Mouse (Mus musculus): ENCODE measurements around the gene Cdc45.

The Cdc45 gene

GRCm38 (mm10) chr16:18788627-18789406 lies 23.0 kb downstream of the Cdc45 start:
- in situ Hi-C loops (cut with MboI) = no loop called here

GRCm38 (mm10) chr16:18786652-18787051 lies 25.1 kb downstream of the Cdc45 start:
- in situ Hi-C loops (cut with MboI) = no loop called here

- in situ Hi-C loops (cut with MboI) = no loop called here
Measured at GRCm38 (mm10) chr16:18785485-18785884, 26.3 kb downstream of the Cdc45 start.

- in situ Hi-C loops (cut with MboI) = no loop called here
Measured at GRCm38 (mm10) chr16:18785025-18785424, 26.8 kb downstream of the Cdc45 start.

- in situ Hi-C loops (cut with MboI) = no loop called here
Measured at GRCm38 (mm10) chr16:18781810-18782209, 30.0 kb downstream of the Cdc45 start.

GRCm38 (mm10) chr16:18778461-18778860 lies 33.3 kb downstream of the Cdc45 start:
- in situ Hi-C loops (cut with MboI) = no loop called here

GRCm38 (mm10) chr16:18777101-18778080 lies 34.4 kb downstream of the Cdc45 start:
- in situ Hi-C loops (cut with MboI) = no loop called here

- in situ Hi-C loops (cut with MboI) = no loop called here
Measured at GRCm38 (mm10) chr16:18776556-18777100, 35.2 kb downstream of the Cdc45 start, which contains the start of gene Cldn5. Cldn5 (plus strand) TSS chr16:18776847.

GRCm38 (mm10) chr16:18775621-18776555 lies 35.9 kb downstream of the Cdc45 start:
- in situ Hi-C loops (cut with MboI) = no loop called here

GRCm38 (mm10) chr16:18773936-18774335 lies 37.9 kb downstream of the Cdc45 start:
- in situ Hi-C loops (cut with MboI) = no loop called here

GRCm38 (mm10) chr16:18769501-18769900 lies 42.3 kb downstream of the Cdc45 start:
- in situ Hi-C loops (cut with MboI) = no loop called here

GRCm38 (mm10) chr16:18766390-18766789 lies 45.4 kb downstream of the Cdc45 start:
- in situ Hi-C loops (cut with MboI) = no loop called here

- in situ Hi-C loops (cut with MboI) = no loop called here
Measured at GRCm38 (mm10) chr16:18762960-18763359, 48.8 kb downstream of the Cdc45 start.

GRCm38 (mm10) chr16:18761734-18762133 lies 50.1 kb downstream of the Cdc45 start:
- in situ Hi-C loops (cut with MboI) = no loop called here

- in situ Hi-C loops (cut with MboI) = no loop called here
Measured at GRCm38 (mm10) chr16:18751885-18752499, 59.8 kb downstream of the Cdc45 start.

- in situ Hi-C loops (cut with MboI) = no loop called here
Measured at GRCm38 (mm10) chr16:18751101-18751500, 60.7 kb downstream of the Cdc45 start.

- in situ Hi-C loops (cut with MboI) = no loop called here
Measured at GRCm38 (mm10) chr16:18746268-18747122, 65.3 kb downstream of the Cdc45 start.

- in situ Hi-C loops (cut with MboI) = no loop called here
Measured at GRCm38 (mm10) chr16:18738303-18738702, 73.5 kb downstream of the Cdc45 start.

GRCm38 (mm10) chr16:18733100-18733956 lies 78.5 kb downstream of the Cdc45 start:
- in situ Hi-C loops (cut with MboI) = no loop called here

All from mature B cell (primary cell).